Mouse (Mus musculus): ENCODE measurements at regions not wholly inside any gene's neighbourhood (a gene's known extent, or its start where the extent isn't known, plus 50 kb on each side); places are given as distances from the start of the nearest gene placed in this dataset.

GRCm38 (mm10) chr12:79970981-79971390 lies 141.8 kb downstream of the Zfp36l1 start:
- Histone ChIP-seq H3K4me1 (ENCODE audit: control insufficient read depth, insufficient read depth, low read length) (peaks cover 5% of the 10 kb centered on the region; the same call in 1 of the 2 replicates), H3K4me3 (ENCODE audit: insufficient read depth, low read length) (no peak overlapping the region), H3K27ac (ENCODE audit: insufficient read depth, low read length) (peak overlapping the region; percentile 94)
- TF ChIP-seq POLR2A (IDR thresholded peaks at IDR 0.05; ENCODE audit: extremely low read depth, insufficient read depth, low read length) (no peak), CTCF (IDR thresholded peaks at IDR 0.05; ENCODE audit: extremely low read depth, insufficient read depth, low read length) (no peak)

- peak overlapping the region; percentile 94 for H3K27ac ChIP-seq (ENCODE audit: insufficient read depth, low read length)
- peaks cover 6% of the 10 kb centered on the region; the same call in 1 of the 2 replicates for H3K4me1 ChIP-seq (ENCODE audit: control insufficient read depth, insufficient read depth, low read length)
- no peak overlapping the region for H3K4me3 ChIP-seq (ENCODE audit: insufficient read depth, low read length)
- no peak for TF ChIP-seq POLR2A (IDR thresholded peaks at IDR 0.05; ENCODE audit: extremely low read depth, insufficient read depth, low read length)
- no peak for TF ChIP-seq CTCF (IDR thresholded peaks at IDR 0.05; ENCODE audit: extremely low read depth, insufficient read depth, low read length)
Measured at GRCm38 (mm10) chr12:79970227-79970901, 142.4 kb downstream of the Zfp36l1 start.

DNA sequence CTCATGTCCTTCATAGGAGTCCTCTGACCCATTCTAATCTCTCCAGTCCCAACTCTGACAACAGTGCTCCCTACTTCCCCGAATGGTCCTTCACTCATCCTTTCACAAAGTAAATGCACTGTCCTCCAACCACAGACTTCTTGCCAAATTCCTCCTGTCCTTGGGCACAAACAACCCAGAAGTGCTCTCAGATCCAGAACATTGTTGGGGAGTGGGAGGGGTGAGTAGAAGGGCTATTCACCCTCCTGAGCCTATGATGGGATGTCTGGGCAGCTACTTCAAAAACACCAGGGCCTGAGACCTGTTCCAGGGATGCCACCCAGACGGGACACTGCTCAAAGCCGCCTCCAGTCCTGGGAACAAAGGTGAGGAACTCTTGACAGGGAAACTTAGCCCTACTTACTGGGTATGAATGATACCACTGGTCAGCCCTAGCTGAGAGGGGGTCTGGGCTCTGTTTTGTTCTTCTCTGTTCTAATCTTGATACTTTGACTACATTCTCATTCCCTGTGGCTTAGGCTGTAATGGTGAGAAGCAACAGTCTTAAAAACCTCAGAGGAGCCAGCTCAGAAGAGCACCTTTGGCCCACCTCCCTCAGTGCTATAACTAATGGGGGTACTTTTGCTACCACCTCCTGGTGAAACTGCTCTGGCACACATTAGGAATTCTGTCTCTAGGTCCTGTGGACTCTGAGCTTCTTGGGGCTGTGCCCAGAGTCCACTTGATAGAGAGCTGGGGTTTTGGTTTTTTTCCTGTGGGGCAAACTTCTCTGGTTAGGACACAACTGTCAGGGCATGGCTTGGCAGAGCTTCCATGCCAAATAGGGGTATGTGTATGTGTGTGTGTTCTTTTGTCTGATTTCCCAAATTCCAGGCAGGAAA lies 143.2 kb downstream of the Zfp36l1 start:
- peak; percentile 27; the same call in 1 of the 2 replicates for TF ChIP-seq CTCF (IDR thresholded peaks at IDR 0.05; ENCODE audit: extremely low read depth, insufficient read depth, low read length)
- no peak for TF ChIP-seq POLR2A (IDR thresholded peaks at IDR 0.05; ENCODE audit: extremely low read depth, insufficient read depth, low read length)
- Histone ChIP-seq H3K4me3 (ENCODE audit: insufficient read depth, low read length) (no peak overlapping the region), H3K27ac (ENCODE audit: insufficient read depth, low read length) (peak overlapping the region; percentile 94), H3K4me1 (ENCODE audit: control insufficient read depth, insufficient read depth, low read length) (peaks cover 6% of the 10 kb centered on the region; the same call in 1 of the 2 replicates)

GRCm38 (mm10) chr12:79968676-79969075 lies 144.1 kb downstream of the Zfp36l1 start:
- Histone ChIP-seq H3K4me3 (ENCODE audit: insufficient read depth, low read length) (no peak overlapping the region), H3K27ac (ENCODE audit: insufficient read depth, low read length) (peak overlapping the region; percentile 94), H3K4me1 (ENCODE audit: control insufficient read depth, insufficient read depth, low read length) (peaks cover 6% of the 10 kb centered on the region; the same call in 1 of the 2 replicates)
- TF ChIP-seq CTCF (IDR thresholded peaks at IDR 0.05; ENCODE audit: extremely low read depth, insufficient read depth, low read length) (no peak), POLR2A (IDR thresholded peaks at IDR 0.05; ENCODE audit: extremely low read depth, insufficient read depth, low read length) (no peak)

DNA sequence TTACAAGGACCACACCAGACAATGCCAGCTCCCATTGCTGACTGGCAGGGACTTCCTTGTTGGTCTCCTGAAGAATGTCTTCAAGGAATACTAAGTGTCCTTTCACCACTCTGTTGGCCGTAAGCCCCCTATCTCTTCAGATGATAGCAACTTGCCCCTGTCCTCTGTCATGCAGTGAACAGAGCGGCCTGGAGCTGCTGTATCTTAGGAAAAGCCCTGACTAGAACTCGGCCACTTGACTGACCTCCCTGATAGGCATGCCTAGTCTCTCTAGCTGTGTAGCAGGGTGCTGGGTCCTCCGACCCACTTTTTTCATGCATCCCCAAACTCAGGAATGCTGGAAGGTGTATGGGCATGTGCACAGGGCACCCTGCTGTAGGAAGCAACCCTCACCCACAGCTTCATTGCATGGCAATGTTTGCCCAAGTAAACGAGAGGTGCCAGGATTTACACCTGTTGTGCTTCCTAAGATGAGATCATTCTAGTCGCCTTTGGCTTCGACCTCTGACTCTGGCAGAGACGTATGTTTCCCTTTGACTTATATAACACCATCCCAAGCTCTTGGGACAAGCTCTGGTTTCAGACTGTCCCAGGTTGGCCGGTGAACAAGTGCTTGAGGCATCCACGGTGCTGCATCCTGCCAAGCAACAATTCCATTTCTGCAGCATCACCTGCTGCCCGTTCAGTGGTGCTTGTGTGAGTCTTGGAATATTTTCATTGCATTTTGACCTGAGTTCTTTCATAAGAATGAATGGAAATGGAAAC lies 145.1 kb downstream of the Zfp36l1 start:
- no peak for TF ChIP-seq CTCF (IDR thresholded peaks at IDR 0.05; ENCODE audit: extremely low read depth, insufficient read depth, low read length)
- no peak for TF ChIP-seq POLR2A (IDR thresholded peaks at IDR 0.05; ENCODE audit: extremely low read depth, insufficient read depth, low read length)
- H3K4me3 ChIP-seq (ENCODE audit: insufficient read depth, low read length): no peak overlapping the region
- peaks cover 6% of the 10 kb centered on the region; the same call in 1 of the 2 replicates for H3K4me1 ChIP-seq (ENCODE audit: control insufficient read depth, insufficient read depth, low read length)
- H3K27ac ChIP-seq (ENCODE audit: insufficient read depth, low read length): no peak overlapping the region

DNA sequence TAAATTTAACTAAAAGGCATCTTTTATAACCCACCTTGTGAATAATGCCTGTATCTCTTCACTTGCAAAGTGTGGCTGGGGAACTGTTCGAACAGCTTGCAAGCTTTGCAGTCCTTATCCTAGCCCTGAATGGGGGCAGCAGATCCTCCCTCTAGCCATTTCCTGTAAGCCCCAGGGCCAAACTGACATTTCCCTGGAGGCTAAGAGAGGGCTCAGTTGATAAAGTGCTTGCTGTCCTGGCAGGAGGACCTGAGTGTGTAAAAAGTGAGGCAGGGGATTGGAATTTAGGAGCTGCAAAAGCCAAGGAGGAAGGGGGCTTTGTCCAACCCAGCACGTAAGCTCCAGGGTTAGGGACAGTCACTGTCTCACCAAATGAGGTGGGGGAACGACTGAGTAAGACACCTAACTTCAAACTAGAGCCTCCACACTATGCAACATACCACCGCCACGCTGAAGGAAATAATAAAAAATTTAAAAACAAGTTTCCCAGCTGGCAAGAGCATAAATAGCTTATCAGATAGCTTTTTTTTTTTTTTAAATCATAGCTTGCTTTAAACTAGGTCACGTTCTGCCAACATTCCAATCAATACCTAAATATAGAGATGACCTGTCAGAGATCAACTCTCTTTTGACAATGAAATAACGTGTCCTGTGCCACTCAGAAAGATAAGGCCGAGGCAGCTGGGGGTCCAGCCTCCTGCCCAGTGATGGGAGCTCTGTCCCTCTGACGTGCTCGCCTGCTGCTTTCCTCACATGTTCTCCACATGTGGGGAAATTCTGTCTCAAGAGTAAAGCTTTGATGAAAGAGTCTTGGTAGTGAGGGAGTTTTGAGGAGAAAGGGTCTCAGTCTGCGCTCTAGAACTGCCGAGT lies 146.0 kb downstream of the Zfp36l1 start:
- H3K4me1 ChIP-seq (ENCODE audit: control insufficient read depth, insufficient read depth, low read length): peaks cover 6% of the 10 kb centered on the region; the same call in 1 of the 2 replicates
- no peak overlapping the region for H3K4me3 ChIP-seq (ENCODE audit: insufficient read depth, low read length)
- no peak overlapping the region for H3K27ac ChIP-seq (ENCODE audit: insufficient read depth, low read length)
- TF ChIP-seq CTCF (IDR thresholded peaks at IDR 0.05; ENCODE audit: extremely low read depth, insufficient read depth, low read length): no peak
- TF ChIP-seq POLR2A (IDR thresholded peaks at IDR 0.05; ENCODE audit: extremely low read depth, insufficient read depth, low read length): no peak

- TF ChIP-seq POLR2A (IDR thresholded peaks at IDR 0.05; ENCODE audit: extremely low read depth, insufficient read depth, low read length) (no peak), CTCF (IDR thresholded peaks at IDR 0.05; ENCODE audit: extremely low read depth, insufficient read depth, low read length) (no peak)
- Histone ChIP-seq H3K27ac (ENCODE audit: insufficient read depth, low read length) (no peak overlapping the region), H3K4me1 (ENCODE audit: control insufficient read depth, insufficient read depth, low read length) (peaks cover 6% of the 10 kb centered on the region; the same call in 1 of the 2 replicates), H3K4me3 (ENCODE audit: insufficient read depth, low read length) (peak overlapping the region; percentile 70; the same call in 1 of the 2 replicates)
Measured at GRCm38 (mm10) chr12:79966289-79966615, 146.6 kb downstream of the Zfp36l1 start.

DNA sequence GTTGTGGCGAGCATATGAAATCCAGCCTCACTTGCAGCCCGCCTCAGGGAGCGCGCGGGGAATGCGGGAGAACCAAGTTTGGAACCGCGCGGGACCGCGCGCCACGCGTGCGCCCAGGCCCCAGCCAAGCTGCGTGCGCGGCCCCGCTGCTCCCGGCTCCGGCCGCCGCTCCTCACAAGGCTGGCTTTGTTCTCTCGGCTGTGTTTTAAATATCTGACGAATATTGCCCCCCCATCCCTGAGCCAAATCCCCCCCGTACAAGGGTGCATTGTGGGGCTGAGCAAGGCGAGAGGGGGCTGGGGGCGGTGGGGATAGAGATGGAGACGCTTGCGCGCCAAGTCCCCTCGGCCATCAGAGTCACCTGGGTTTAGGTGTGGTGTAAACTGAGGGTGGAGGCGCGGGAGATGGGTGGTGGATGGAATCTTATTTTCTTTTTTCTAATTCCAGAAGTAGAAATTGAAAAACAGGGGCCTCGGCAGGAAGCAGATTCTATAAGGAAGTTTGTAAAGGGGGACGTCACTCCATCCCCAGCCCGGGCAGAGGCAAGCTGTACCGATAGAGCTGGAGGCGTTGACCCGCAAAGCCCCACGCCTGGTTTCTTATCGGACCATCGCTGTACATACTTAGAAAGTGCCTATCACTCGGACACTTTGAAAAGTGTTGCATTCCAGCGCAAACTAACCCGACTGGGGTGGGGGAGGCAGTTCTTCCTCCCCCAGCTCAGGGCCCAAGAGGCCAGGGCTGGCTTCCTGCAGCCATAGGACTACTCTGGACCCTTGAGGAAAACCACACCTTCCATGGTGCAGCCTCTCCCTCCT lies 147.1 kb downstream of the Zfp36l1 start:
- Histone ChIP-seq H3K4me3 (ENCODE audit: insufficient read depth, low read length) (peak overlapping the region; percentile 70), H3K27ac (ENCODE audit: insufficient read depth, low read length) (no peak overlapping the region), H3K4me1 (ENCODE audit: control insufficient read depth, insufficient read depth, low read length) (peaks cover 4% of the 10 kb centered on the region; the same call in 1 of the 2 replicates)
- TF ChIP-seq POLR2A (IDR thresholded peaks at IDR 0.05; ENCODE audit: extremely low read depth, insufficient read depth, low read length): peak; percentile 65; the same call in 1 of the 2 replicates
- no peak for TF ChIP-seq CTCF (IDR thresholded peaks at IDR 0.05; ENCODE audit: extremely low read depth, insufficient read depth, low read length)
